18 mouse cellular contexts compared by ENCODE assay signal in the genomic region with DNA sequence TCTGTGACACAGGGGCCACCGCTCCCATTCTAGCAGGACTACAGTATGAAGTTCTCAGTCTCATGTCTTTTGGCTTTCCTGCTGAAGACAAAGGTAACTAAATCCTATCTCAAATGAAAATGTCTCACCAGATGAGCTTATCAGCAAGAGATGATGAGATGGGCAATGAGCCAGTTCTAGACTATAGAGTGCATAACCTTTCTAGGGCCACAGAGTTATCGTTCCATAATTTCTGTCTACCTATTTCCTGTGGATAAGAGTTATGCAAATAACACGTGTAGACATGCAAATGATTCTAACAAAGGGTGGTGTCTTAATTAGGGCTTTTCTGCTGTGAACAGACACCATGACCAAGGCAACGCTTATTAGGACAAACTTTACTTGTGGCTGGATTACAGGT.
"Had no signal": no experiment of that assay in that cellular context is flagged by ENCODE, and none has a peak within 500 bp of the region (broad histone marks: within the 10 kb centered on the region; RNA-seq: fewer than 3 reads in every experiment).

No protein-coding gene starts in this region.

- H3K9me3 ChIP-seq: liver, embryonic 12.5 days; megakaryocyte, embryonic 14.5 days; midbrain, embryonic 10.5 days; midbrain, embryonic 12.5 days; neural tube, embryonic 13.5 days; neural tube, embryonic 15.5 days had no signal

- H3K4me3 ChIP-seq: liver, embryonic 12.5 days; megakaryocyte, embryonic 14.5 days; midbrain, embryonic 10.5 days; midbrain, embryonic 12.5 days; myocyte; neural tube, embryonic 13.5 days; neural tube, embryonic 15.5 days had no signal

- DNase-seq: lung, adult 18-20 months; lung, embryonic 14.5 days; lung, postnatal 10 days; lung, postnatal 4 days; midbrain, embryonic 14.5 days; retina, postnatal 1 day; right cerebral cortex, adult 18-20 months; thymus, adult 18-20 months; thymus, postnatal 25 days; thymus, postnatal 4 days had no signal

- H3K36me3 ChIP-seq: liver, embryonic 12.5 days; midbrain, embryonic 10.5 days; midbrain, embryonic 12.5 days; neural tube, embryonic 13.5 days; neural tube, embryonic 15.5 days had no signal

- H3K27me3 ChIP-seq: megakaryocyte, embryonic 14.5 days; midbrain, embryonic 12.5 days; neural tube, embryonic 13.5 days; neural tube, embryonic 15.5 days had no signal

- ATAC-seq: liver, embryonic 12.5 days; midbrain, embryonic 16.5 days had no signal
